Comparison of ENCODE assay signal across 11 mouse cellular contexts in genomic region chr5:138956427-138956833, GRCm38 (mm10). TPM values are rescaled to one million over a fixed set of nuclear protein-coding genes. Genes with fewer than 3 reads are reported as not detected.
DNase-seq lines count a peak whose midpoint lies in the region; ATAC-seq and TF ChIP-seq lines count a peak whose summit lies in the region.
"Had no signal": no experiment of that assay in that cellular context is flagged by ENCODE, and none has a peak within 500 bp of the region (broad histone marks: within the 10 kb centered on the region; RNA-seq: fewer than 3 reads in every experiment).

No protein-coding gene starts in this region.

- H3K9me3 ChIP-seq in lung, embryonic 15.5 days, result no peaks in the 10 kb centered on the region
- H3K9me3 ChIP-seq: limb, embryonic 15.5 days had no signal

- no peak overlapping the region for H3K4me2 ChIP-seq in lung, embryonic 15.5 days
- peak overlapping the region; percentile 44 for H3K4me2 ChIP-seq in myocyte (ENCODE audit: low read depth)
- H3K4me2 ChIP-seq: limb, embryonic 15.5 days had no signal

- H3K79me2 ChIP-seq in myocyte (ENCODE audit: control insufficient read depth, insufficient read depth), result no peaks in the 10 kb centered on the region

- H3ac ChIP-seq in myocyte (ENCODE audit: control insufficient read depth, insufficient read length), result no peak overlapping the region

- peak; percentile 55 for ATAC-seq in lung, embryonic 15.5 days (ENCODE audit: borderline replicate concordance, extremely low read depth, low FRiP score, low TSS enrichment)
- peak; percentile 70 to 75; a peak in 3 of 4 replicates for ATAC-seq in hematopoietic stem cell, adult 5-6 weeks (replicated peaks in 1 of 2; ENCODE audit: insufficient read depth in 1 of 2, low FRiP score in 2 of 2, low TSS enrichment in 1 of 2, low read depth in 1 of 2, poor library complexity in 2 of 2, severe bottlenecking in 2 of 2)

- H3K4me1 ChIP-seq in lung, embryonic 15.5 days, result peaks cover 23% of the 10 kb centered on the region

- 12% methylated on average over 10 of the region's 10 CpGs for WGBS in lung, embryonic 15.5 days

- no peak overlapping the region for H3K27ac ChIP-seq in lung, embryonic 15.5 days

- no peak overlapping the region for H3K9ac ChIP-seq in lung, embryonic 15.5 days
- H3K9ac ChIP-seq: limb, embryonic 15.5 days had no signal

- peaks cover 2% of the 10 kb centered on the region for H3K27me3 ChIP-seq in lung, embryonic 15.5 days
- no peaks in the 10 kb centered on the region for H3K27me3 ChIP-seq in myocyte (ENCODE audit: control insufficient read depth, insufficient read depth, insufficient read length)

- H3K36me3 ChIP-seq in lung, embryonic 15.5 days, result no peaks in the 10 kb centered on the region
- no peaks in the 10 kb centered on the region for H3K36me3 ChIP-seq in myocyte (ENCODE audit: control insufficient read depth, insufficient read depth)
- H3K36me3 ChIP-seq: limb, embryonic 15.5 days had no signal

- no peak for TF ChIP-seq POLR2A in myocyte (IDR thresholded peaks at IDR 0.05; ENCODE audit: insufficient read length, low read depth)

- peak; percentile 41 for DNase-seq in embryo, embryonic 11 days
- no peak for DNase-seq in embryo, embryonic 9.5 days (ENCODE audit: extremely low spot score)
- DNase-seq in lung, postnatal 25 days (ENCODE audit: low spot score), result no peak
- DNase-seq in adrenal gland, postnatal 25 days, result no peak
- no peak for DNase-seq in cerebellum, postnatal 4 days (ENCODE audit: low spot score in 2 of 2)
- DNase-seq: gastrocnemius, postnatal 25 days had no signal

- no peak overlapping the region for H3K4me3 ChIP-seq in lung, embryonic 15.5 days
- H3K4me3 ChIP-seq in myocyte, result no peak overlapping the region
- H3K4me3 ChIP-seq: erythroblast, embryonic 14.5 days; limb, embryonic 15.5 days had no signal

TF ChIP-seq in myocyte, 11 proteins besides CTCF, POLR2A, EP300 and RAD21:
- TF ChIP-seq MYOD1 (IDR thresholded peaks at IDR 0.05; ENCODE audit: control insufficient read depth in 1 of 3, insufficient read length in 2 of 3, low read depth in 2 of 3) (peak in 2 of 3 experiments; percentile 49 to 64), TCF3 (IDR thresholded peaks at IDR 0.05; ENCODE audit: insufficient read length, low read depth) (no peak)

RNA-seq across cellular contexts. Expression of gene Pdgfa, which starts 40.7 kb away (rescaled TPM):
- polyA plus RNA-seq in lung, embryonic 15.5 days (2015; fragmentation: Nextera tagmentation; extraction: Ambion mirVana), result 53.2 and 56.3 TPM in 2 replicates
- total RNA-seq in hematopoietic stem cell, adult 5-6 weeks (2017), result 0.13 and 0.65 TPM in 2 replicates
- 43.7 TPM for polyA plus RNA-seq in myocyte (2012; fragmentation: generic; extraction: Trizol)
- total RNA-seq in adrenal gland, postnatal 25 days (2021), result 29.5 and 30.0 TPM in 2 replicates

Comparison
In these comparisons a context has a peak if more than half of its experiments do, and no peak if none do; other contexts are left out.
1. RNA of gene Pdgfa, which starts 40.7 kb away (total RNA-seq): 29.5 to 30.0 TPM in adrenal gland, postnatal 25 days; 0.13 to 0.65 TPM in hematopoietic stem cell, adult 5-6 weeks; every median in the first group is over 10 times any median in the second.